Mouse (Mus musculus): ENCODE data around the gene Otulinl. TPM values are rescaled to one million over a fixed set of nuclear protein-coding genes. Genes with fewer than 3 reads are reported as not detected.

Gene Otulinl
- polyA plus RNA-seq, 1 experiment from 2014 or later, result 12.5 TPM

DNA sequence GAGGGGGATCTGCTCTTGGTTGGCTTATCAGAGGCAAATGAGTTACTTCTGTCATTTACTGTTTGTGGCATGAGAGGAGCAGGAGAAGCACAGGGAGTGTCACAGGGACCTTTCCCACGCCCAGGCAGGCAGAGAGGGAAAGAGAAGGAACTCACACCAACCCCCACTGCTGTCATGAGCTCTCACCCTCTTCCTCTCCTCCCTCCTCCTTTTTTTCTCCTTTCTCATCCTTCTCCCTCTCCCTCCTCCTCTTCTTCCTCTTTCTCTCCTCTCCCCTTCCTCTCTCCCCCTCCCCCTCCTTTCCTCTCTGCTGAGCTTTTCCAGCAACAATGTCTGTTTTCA is 21.6 kb upstream of the Otulinl start:
- 20% methylated on average over 1 of the region's 1 CpGs for WGBS
- Histone ChIP-seq H3K27ac (peak overlapping the region; percentile 67; the same call in 1 of the 2 replicates), H3K27me3 (no peaks in the 10 kb centered on the region), H3K4me1 (replicated peaks) (peaks cover 24% of the 10 kb centered on the region), H3K4me3 (replicated peaks) (no peak overlapping the region), H3K9me3 (no peaks in the 10 kb centered on the region), H3K36me3 (no peaks in the 10 kb centered on the region), H3K4me2 (peak overlapping the region; percentile 20; the same call in 1 of the 2 replicates), H3K9ac (replicated peaks) (no peak overlapping the region)
- no peak for ATAC-seq (ENCODE audit: insufficient number of reproducible peaks, insufficient read depth, low FRiP score, low TSS enrichment, low read depth)

- Histone ChIP-seq H3K4me1 (replicated peaks) (peaks cover 24% of the 10 kb centered on the region), H3K36me3 (no peaks in the 10 kb centered on the region), H3K27me3 (no peaks in the 10 kb centered on the region), H3K4me2 (no peak overlapping the region), H3K4me3 (replicated peaks) (no peak overlapping the region), H3K9ac (replicated peaks) (no peak overlapping the region), H3K9me3 (no peaks in the 10 kb centered on the region), H3K27ac (peak overlapping the region; percentile 67; the same call in 1 of the 2 replicates)
- no peak for ATAC-seq (ENCODE audit: insufficient number of reproducible peaks, insufficient read depth, low FRiP score, low TSS enrichment, low read depth)
- WGBS, result 49% methylated on average over 11 of the region's 11 CpGs
Measured at GRCm38 (mm10) chr15:27702031-27702971, 20.9 kb upstream of the Otulinl start.

GRCm38 (mm10) chr15:27697632-27698031 is 16.3 kb upstream of the Otulinl start:
- ATAC-seq (ENCODE audit: insufficient number of reproducible peaks, insufficient read depth, low FRiP score, low TSS enrichment, low read depth), result no peak
- no peak overlapping the region for H3K4me3 ChIP-seq (replicated peaks)
- 89% methylated on average over 5 of the region's 5 CpGs for WGBS

GRCm38 (mm10) chr15:27693235-27693634 is 11.9 kb upstream of the Otulinl start:
- Histone ChIP-seq H3K9ac (replicated peaks) (no peak overlapping the region), H3K4me1 (replicated peaks) (no peaks in the 10 kb centered on the region), H3K36me3 (no peaks in the 10 kb centered on the region), H3K27ac (no peak overlapping the region), H3K9me3 (no peaks in the 10 kb centered on the region), H3K27me3 (no peaks in the 10 kb centered on the region), H3K4me3 (replicated peaks) (no peak overlapping the region), H3K4me2 (no peak overlapping the region)
- WGBS, result 93% methylated on average over 10 of the region's 10 CpGs
- no peak for ATAC-seq (ENCODE audit: insufficient number of reproducible peaks, insufficient read depth, low FRiP score, low TSS enrichment, low read depth)

More at GRCm38 (mm10) chr15:27697632-27698031, 16.3 kb upstream of the Otulinl start:
- H3K9ac ChIP-seq (replicated peaks), result no peak overlapping the region
- no peaks in the 10 kb centered on the region for H3K36me3 ChIP-seq
- no peak overlapping the region for H3K4me2 ChIP-seq
- no peak overlapping the region for H3K27ac ChIP-seq
- H3K27me3 ChIP-seq, result no peaks in the 10 kb centered on the region
- H3K4me1 ChIP-seq (replicated peaks), result peaks cover 7% of the 10 kb centered on the region
- no peaks in the 10 kb centered on the region for H3K9me3 ChIP-seq

DNA sequence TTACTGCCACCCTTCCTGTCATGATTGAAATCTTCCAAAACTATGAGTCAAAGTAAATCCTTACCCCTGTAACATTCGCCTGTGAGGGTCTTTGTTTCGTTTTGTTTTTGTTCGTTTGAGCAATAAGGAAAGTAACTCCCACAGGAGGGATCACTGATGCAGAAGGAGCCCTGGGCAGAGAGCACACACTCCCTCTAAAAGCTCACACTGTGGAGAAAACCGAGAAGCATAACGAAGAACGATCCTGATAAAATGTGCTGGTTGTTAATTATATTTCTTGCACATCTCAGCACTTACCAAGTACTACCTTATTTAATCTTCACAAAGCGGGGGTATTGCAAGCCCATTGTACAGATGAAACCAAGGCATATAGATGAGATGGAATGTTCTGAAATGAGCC is 10.8 kb upstream of the Otulinl start:
- WGBS, result 86% methylated on average over 7 of the region's 7 CpGs
- ATAC-seq (ENCODE audit: insufficient number of reproducible peaks, insufficient read depth, low FRiP score, low TSS enrichment, low read depth), result no peak

GRCm38 (mm10) chr15:27691213-27691612 is 9.8 kb upstream of the Otulinl start:
- Histone ChIP-seq H3K27ac (no peak overlapping the region), H3K9me3 (no peaks in the 10 kb centered on the region), H3K4me2 (no peak overlapping the region), H3K4me1 (replicated peaks) (no peaks in the 10 kb centered on the region), H3K4me3 (replicated peaks) (no peak overlapping the region), H3K36me3 (no peaks in the 10 kb centered on the region), H3K9ac (replicated peaks) (no peak overlapping the region), H3K27me3 (peaks cover 4% of the 10 kb centered on the region; the same call in 1 of the 2 replicates)
- 90% methylated on average over 7 of the region's 7 CpGs for WGBS
- ATAC-seq (ENCODE audit: insufficient number of reproducible peaks, insufficient read depth, low FRiP score, low TSS enrichment, low read depth), result no peak

More for the DNA sequence above, 10.8 kb upstream of the Otulinl start:
- no peaks in the 10 kb centered on the region for H3K9me3 ChIP-seq
- no peak overlapping the region for H3K4me2 ChIP-seq
- H3K27me3 ChIP-seq, result 0 out of 2 replicates have a peak, but pooled peaks cover 4% of the 10 kb centered on the region
- H3K36me3 ChIP-seq, result no peaks in the 10 kb centered on the region
- no peak overlapping the region for H3K27ac ChIP-seq
- H3K4me3 ChIP-seq (replicated peaks), result no peak overlapping the region
- no peak overlapping the region for H3K9ac ChIP-seq (replicated peaks)
- H3K4me1 ChIP-seq (replicated peaks), result no peaks in the 10 kb centered on the region

GRCm38 (mm10) chr15:27688041-27688651 is 6.8 kb upstream of the Otulinl start:
- no peaks in the 10 kb centered on the region for H3K36me3 ChIP-seq
- no peak overlapping the region for H3K27ac ChIP-seq
- H3K9ac ChIP-seq (replicated peaks), result no peak overlapping the region
- H3K27me3 ChIP-seq, result peaks cover 4% of the 10 kb centered on the region; the same call in 1 of the 2 replicates
- no peak overlapping the region for H3K4me2 ChIP-seq
- no peaks in the 10 kb centered on the region for H3K9me3 ChIP-seq
- 73% methylated on average over 9 of the region's 9 CpGs for WGBS
- ATAC-seq (ENCODE audit: insufficient number of reproducible peaks, insufficient read depth, low FRiP score, low TSS enrichment, low read depth), result no peak
- H3K4me1 ChIP-seq (replicated peaks), result no peaks in the 10 kb centered on the region
- H3K4me3 ChIP-seq (replicated peaks), result no peak overlapping the region

DNA sequence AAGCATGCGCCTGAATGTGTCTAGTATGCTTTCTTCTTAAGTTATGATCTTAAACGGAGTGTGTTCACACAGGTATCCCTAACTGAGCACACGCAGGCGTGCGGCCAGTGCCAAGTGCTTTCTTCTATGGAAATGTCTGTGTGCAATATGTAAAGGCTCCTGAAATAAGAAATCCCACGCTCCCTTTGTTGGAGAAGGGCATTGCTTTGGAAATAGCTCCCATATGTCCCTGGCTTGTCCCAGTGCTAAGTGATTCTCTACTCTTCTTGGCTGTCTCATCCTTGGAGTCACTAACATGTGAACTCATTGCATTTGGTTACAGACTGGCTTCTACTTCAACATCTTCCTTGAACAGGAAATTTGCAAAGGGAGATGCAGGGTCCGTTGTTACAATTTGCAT is 3.4 kb upstream of the Otulinl start:
- WGBS, result 83% methylated on average over 7 of the region's 7 CpGs
- H3K4me2 ChIP-seq, result no peak overlapping the region
- H3K4me3 ChIP-seq (replicated peaks), result no peak overlapping the region
- H3K9me3 ChIP-seq, result no peaks in the 10 kb centered on the region
- no peak overlapping the region for H3K27ac ChIP-seq
- no peak overlapping the region for H3K9ac ChIP-seq (replicated peaks)
- H3K36me3 ChIP-seq, result no peaks in the 10 kb centered on the region
- H3K27me3 ChIP-seq, result peaks cover 4% of the 10 kb centered on the region; the same call in 1 of the 2 replicates
- no peak for ATAC-seq (ENCODE audit: insufficient number of reproducible peaks, insufficient read depth, low FRiP score, low TSS enrichment, low read depth)
- H3K4me1 ChIP-seq (replicated peaks), result peaks cover 8% of the 10 kb centered on the region; the same call in 1 of the 2 replicates

- H3K4me2 ChIP-seq, result no peak overlapping the region
- H3K4me1 ChIP-seq (replicated peaks), result peaks cover 8% of the 10 kb centered on the region; the same call in 1 of the 2 replicates
- H3K27me3 ChIP-seq, result peaks cover 4% of the 10 kb centered on the region; the same call in 1 of the 2 replicates
- no peaks in the 10 kb centered on the region for H3K36me3 ChIP-seq
- no peaks in the 10 kb centered on the region for H3K9me3 ChIP-seq
- ATAC-seq (ENCODE audit: insufficient number of reproducible peaks, insufficient read depth, low FRiP score, low TSS enrichment, low read depth), result no peak
- no peak overlapping the region for H3K4me3 ChIP-seq (replicated peaks)
- WGBS, result 93% methylated on average over 1 of the region's 1 CpGs
- no peak overlapping the region for H3K9ac ChIP-seq (replicated peaks)
- H3K27ac ChIP-seq, result no peak overlapping the region
Measured at GRCm38 (mm10) chr15:27683206-27683605, 1.8 kb upstream of the Otulinl start.

- WGBS, result 59% methylated on average over 9 of the region's 9 CpGs
- no peaks in the 10 kb centered on the region for H3K36me3 ChIP-seq
- H3K27me3 ChIP-seq, result no peaks in the 10 kb centered on the region; the same call in 1 of the 2 replicates
- H3K9ac ChIP-seq (replicated peaks), result no peak overlapping the region
- H3K9me3 ChIP-seq, result no peaks in the 10 kb centered on the region
- no peak for ATAC-seq (ENCODE audit: insufficient number of reproducible peaks, insufficient read depth, low FRiP score, low TSS enrichment, low read depth)
- no peak overlapping the region for H3K4me2 ChIP-seq
- 0 out of 2 replicates have a peak overlapping the region, but pooled peaks have one; percentile 31 for H3K27ac ChIP-seq
- peaks cover 8% of the 10 kb centered on the region; the same call in 1 of the 2 replicates for H3K4me1 ChIP-seq (replicated peaks)
- no peak overlapping the region for H3K4me3 ChIP-seq (replicated peaks)
Measured at GRCm38 (mm10) chr15:27682619-27683018, 1.2 kb upstream of the Otulinl start.

GRCm38 (mm10) chr15:27680997-27681396 is 382 bp downstream of the Otulinl start:
- Histone ChIP-seq H3K27ac (no peak overlapping the region), H3K4me3 (replicated peaks) (peak overlapping the region; percentile 68), H3K9ac (replicated peaks) (peak overlapping the region; percentile 76), H3K4me2 (peak overlapping the region; percentile 86), H3K9me3 (no peaks in the 10 kb centered on the region), H3K4me1 (replicated peaks) (peaks cover 8% of the 10 kb centered on the region; the same call in 1 of the 2 replicates), H3K27me3 (no peaks in the 10 kb centered on the region), H3K36me3 (no peaks in the 10 kb centered on the region)
- 2% methylated on average over 28 of the region's 28 CpGs for WGBS
- no peak; the same call in none of the 2 replicates for ATAC-seq (ENCODE audit: insufficient number of reproducible peaks, insufficient read depth, low FRiP score, low TSS enrichment, low read depth)

Measured in limb, embryonic 12.5 days (tissue).